Mouse (Mus musculus) layer of hippocampus, postnatal 25 days (tissue): ENCODE results near the gene Slc22a20. TPM values are rescaled to one million over a fixed set of nuclear protein-coding genes. Genes with fewer than 3 reads are reported as not detected.

Source experiments
- DNase-seq, 2 experiments: peaks; one replicate each; pipeline ENCODE4 v3.0.0; 2022; ENCODE audit warnings: mixed read lengths in 2 of 2, low spot score in 1 of 2; ENCODE audit errors: extremely low spot score in 1 of 2
- total RNA-seq, 2 experiments: library from RNA; stranded (reverse); gene quantifications; 2 replicates each; pipeline ENCODE4 v1.2.3; 2021

Gene Slc22a20
- total RNA-seq, 2 experiments from 2014 or later, result not detected

GRCm38 (mm10) chr19:5990033-5990432, 4.1 kb upstream of the Slc22a20 start:
- DNase-seq, result no peak

GRCm38 (mm10) chr19:5989585-5989984, 3.6 kb upstream of the Slc22a20 start:
- DNase-seq, result no peak

- peak in 1 of 2 experiments; percentile 46 for DNase-seq
These were observed 3.0 kb upstream of the Slc22a20 start for GRCm38 (mm10) chr19:5988815-5989452.

GRCm38 (mm10) chr19:5988027-5988814, 2.3 kb upstream of the Slc22a20 start:
- no peak for DNase-seq

- DNase-seq, result no peak
These were observed 5.5 kb downstream of the Slc22a20 start for GRCm38 (mm10) chr19:5980477-5980876.

- DNase-seq, result no peak
These were observed 8.2 kb downstream of the Slc22a20 start for GRCm38 (mm10) chr19:5977717-5978116.

GRCm38 (mm10) chr19:5975676-5976075, 10.3 kb downstream of the Slc22a20 start:
- peak in 1 of 2 experiments; percentile 13 for DNase-seq

- no peak for DNase-seq
These were observed 10.8 kb downstream of the Slc22a20 start for GRCm38 (mm10) chr19:5975112-5975511.

- no peak for DNase-seq
These were observed 18.3 kb downstream of the Slc22a20 start for GRCm38 (mm10) chr19:5967664-5968063.

GRCm38 (mm10) chr19:5966786-5967185, 19.2 kb downstream of the Slc22a20 start:
- no peak for DNase-seq

- DNase-seq, result no peak
These were observed 20.0 kb downstream of the Slc22a20 start for GRCm38 (mm10) chr19:5965910-5966309.

- peak; percentile 33 to 77 for DNase-seq
These were observed 20.7 kb downstream of the Slc22a20 start for GRCm38 (mm10) chr19:5965280-5965679.

- DNase-seq, result no peak
These were observed 21.1 kb downstream of the Slc22a20 start for GRCm38 (mm10) chr19:5964804-5965203.

GRCm38 (mm10) chr19:5963883-5964562, 21.9 kb downstream of the Slc22a20 start, which contains the start of gene Pola2:
Gene Pola2, minus strand, starts transcription at chr19:5964202.
- peak; percentile 80 to 84 for DNase-seq

- no peak for DNase-seq
These were observed 23.3 kb downstream of the Slc22a20 start for GRCm38 (mm10) chr19:5962651-5963050.

- DNase-seq, result no peak
These were observed 28.6 kb downstream of the Slc22a20 start for GRCm38 (mm10) chr19:5957371-5957770.

- DNase-seq, result peak; percentile 69 to 91
These were observed 29.3 kb downstream of the Slc22a20 start for GRCm38 (mm10) chr19:5956685-5957084.

GRCm38 (mm10) chr19:5955704-5956670, 30.0 kb downstream of the Slc22a20 start:
- DNase-seq, result no peak

- DNase-seq, result no peak
These were observed 31.0 kb downstream of the Slc22a20 start for GRCm38 (mm10) chr19:5954936-5955335.
